Mouse (Mus musculus) retina, embryonic 14.5 days (tissue): ENCODE measurements around the gene Itsn1.

Experiments used
- DNase-seq: peaks from one replicate; pipeline ENCODE4 v3.0.0-alpha.2; 2015; ENCODE audit warnings: low spot score

Itsn1 gene

GRCm38 (mm10) chr16:91730446-91730845 is 1.4 kb downstream of the Itsn1 start:
- DNase-seq = no peak

- DNase-seq = no peak
These were observed 3.7 kb downstream of the Itsn1 start for GRCm38 (mm10) chr16:91732816-91733215.

GRCm38 (mm10) chr16:91734771-91735170 is 5.7 kb downstream of the Itsn1 start:
- DNase-seq = no peak

- DNase-seq = no peak
These were observed 7.2 kb downstream of the Itsn1 start for GRCm38 (mm10) chr16:91736046-91736816.

GRCm38 (mm10) chr16:91738505-91738904 is 9.4 kb downstream of the Itsn1 start:
- DNase-seq = no peak

GRCm38 (mm10) chr16:91740184-91740917 is 11.3 kb downstream of the Itsn1 start:
- DNase-seq = no peak

- DNase-seq = no peak
These were observed 11.8 kb downstream of the Itsn1 start for GRCm38 (mm10) chr16:91740918-91741255.

- no peak for DNase-seq
These were observed 14.0 kb downstream of the Itsn1 start for GRCm38 (mm10) chr16:91743055-91743454.

- DNase-seq = no peak
These were observed 17.2 kb downstream of the Itsn1 start for GRCm38 (mm10) chr16:91746101-91746950.

GRCm38 (mm10) chr16:91747567-91747966 is 18.5 kb downstream of the Itsn1 start:
- DNase-seq = no peak

GRCm38 (mm10) chr16:91751644-91752385 is 22.7 kb downstream of the Itsn1 start:
- no peak for DNase-seq

GRCm38 (mm10) chr16:91753611-91754010 is 24.5 kb downstream of the Itsn1 start:
- DNase-seq = no peak

- DNase-seq = no peak
These were observed 25.9 kb downstream of the Itsn1 start for GRCm38 (mm10) chr16:91754957-91755356.

- no peak for DNase-seq
These were observed 32.1 kb downstream of the Itsn1 start for GRCm38 (mm10) chr16:91761202-91761601.

- no peak for DNase-seq
These were observed 32.7 kb downstream of the Itsn1 start for GRCm38 (mm10) chr16:91761761-91762160.

GRCm38 (mm10) chr16:91762476-91762875 is 33.4 kb downstream of the Itsn1 start:
- no peak for DNase-seq

- no peak for DNase-seq
These were observed 34.9 kb downstream of the Itsn1 start for GRCm38 (mm10) chr16:91763975-91764374.

- no peak for DNase-seq
These were observed 35.3 kb downstream of the Itsn1 start for GRCm38 (mm10) chr16:91764414-91764813.

- no peak for DNase-seq
These were observed 36.2 kb downstream of the Itsn1 start for GRCm38 (mm10) chr16:91765121-91765815.

GRCm38 (mm10) chr16:91765816-91766210 is 36.7 kb downstream of the Itsn1 start:
- DNase-seq = no peak

GRCm38 (mm10) chr16:91767165-91767701 is 38.2 kb downstream of the Itsn1 start:
- no peak for DNase-seq
